Mouse (Mus musculus) forebrain, embryonic 10.5 days (tissue): ENCODE results near the gene Spout1. TPM values are rescaled to one million over a fixed set of nuclear protein-coding genes. Genes with fewer than 3 reads are reported as not detected.
A peak's percentile ranks its signal among the peaks of the same experiment; 100 is the strongest.
"Not testable (repeated sequence)": the region's sequence is repeated elsewhere in the genome, so short reads cannot be mapped to it uniquely, and the experiment has no call there.

ENCODE experiments used
- DNase-seq: peaks from one replicate; pipeline ENCODE4 v3.0.0-alpha.2; 2017; ENCODE audit warnings: low spot score; ENCODE audit errors: extremely low spot score
- H3K27ac ChIP-seq: fragments of 300-500 bp; sonication (generic); 2 replicates; pipeline ENCODE4 v1.5.1; 2016; ENCODE audit warnings: mild to moderate bottlenecking
- H3K27me3 ChIP-seq: fragments of 300-500 bp; sonication (generic); 2 replicates; pipeline ENCODE4 v1.6.1; 2016; ENCODE audit warnings: mild to moderate bottlenecking; ENCODE audit not compliant: poor library complexity, severe bottlenecking
- H3K36me3 ChIP-seq: fragments of 300-500 bp; sonication (generic); replicated peaks from 2 replicates; pipeline ENCODE4 v1.6.1; 2016; ENCODE audit warnings: mild to moderate bottlenecking, moderate library complexity
- H3K4me1 ChIP-seq: fragments of 300-500 bp; sonication (generic); 2 replicates; pipeline ENCODE4 v1.6.1; 2016
- H3K4me3 ChIP-seq: fragments of 300-500 bp; sonication (generic); 2 replicates; pipeline ENCODE4 v1.5.1; 2016; ENCODE audit warnings: mild to moderate bottlenecking, moderate library complexity
- H3K9me3 ChIP-seq: fragments of 300-500 bp; sonication (generic); 2 replicates; pipeline ENCODE4 v1.6.1; 2016; ENCODE audit warnings: mild to moderate bottlenecking, moderate library complexity
- WGBS: fragments of 180-500 bp; shearing (Covaris S2); methylation state at CpG from one replicate; pipeline ENCODE4 v1.1.7; 2016; 5-methylcytosine and 5-hydroxymethylcytosine counted together
- polyA plus RNA-seq: library from polyadenylated mRNA; unstranded; fragments of >200 nt; fragmentation: Nextera tagmentation; extraction: Ambion mirVana; gene quantifications from 2 replicates; pipeline ENCODE4 v1.2.1, GENCODE M21; 2016

The Spout1 gene
- polyA plus RNA-seq, 1 experiment from 2014 or later = 96.1 TPM

DNA sequence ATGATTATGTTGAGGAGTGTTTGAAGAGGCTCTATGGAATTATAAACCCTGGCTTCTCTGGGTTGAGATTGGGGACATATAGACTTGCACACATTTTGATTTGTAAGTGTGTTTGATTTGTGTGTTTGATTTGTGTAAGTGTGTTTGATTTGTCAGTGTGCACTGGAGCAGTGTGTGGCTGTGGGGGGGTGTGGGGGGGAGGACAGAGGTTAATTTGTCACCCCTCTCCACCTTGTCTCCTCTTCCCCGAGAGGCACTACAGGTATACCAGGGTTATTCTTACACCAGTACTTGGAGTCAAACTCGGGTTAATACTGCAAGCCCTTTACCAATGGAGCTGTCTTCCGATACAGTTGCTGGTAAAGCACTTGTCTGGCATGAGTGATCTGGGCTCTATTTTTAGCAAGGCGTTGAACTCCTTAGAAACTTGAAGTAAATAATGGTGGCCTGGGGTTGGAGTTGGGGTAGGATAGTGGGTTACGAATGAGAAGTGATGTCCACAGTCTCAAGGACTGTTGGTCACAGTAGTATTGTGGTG lies 22.2 kb upstream of the Spout1 start:
- Histone ChIP-seq H3K4me3 (no peak overlapping the region), H3K27ac (no peak overlapping the region), H3K9me3 (no peaks in the 10 kb centered on the region), H3K4me1 (peaks cover 6% of the 10 kb centered on the region), H3K27me3 (no peaks in the 10 kb centered on the region), H3K36me3 (no peaks in the 10 kb centered on the region)
- 92% methylated on average over 5 of the region's 5 CpGs for WGBS
- DNase-seq = no peak

DNA sequence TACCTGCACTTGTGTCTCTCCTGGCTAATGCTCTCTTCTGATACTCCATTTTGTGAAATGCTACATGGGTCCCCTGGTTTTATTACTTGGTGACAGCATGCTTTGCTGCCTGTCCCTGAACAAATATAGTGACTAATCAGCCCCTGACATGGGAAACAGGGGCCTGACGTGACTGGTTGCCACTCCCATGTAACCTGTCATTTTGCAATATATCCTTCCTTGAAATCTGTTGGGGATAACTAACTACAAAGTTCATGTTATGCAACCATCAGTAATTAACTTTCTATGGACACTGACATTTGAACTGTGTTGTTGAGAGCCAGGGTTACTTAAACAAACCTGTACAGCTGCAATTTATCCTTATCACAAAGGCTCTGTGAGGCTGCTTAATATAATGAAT lies 21.7 kb upstream of the Spout1 start:
- peaks cover 6% of the 10 kb centered on the region for H3K4me1 ChIP-seq
- no peaks in the 10 kb centered on the region for H3K27me3 ChIP-seq
- H3K4me3 ChIP-seq = no peak overlapping the region
- 88% methylated on average over 1 of the region's 1 CpGs for WGBS
- H3K27ac ChIP-seq = no peak overlapping the region
- no peak for DNase-seq
- no peaks in the 10 kb centered on the region for H3K9me3 ChIP-seq
- H3K36me3 ChIP-seq = no peaks in the 10 kb centered on the region

DNA sequence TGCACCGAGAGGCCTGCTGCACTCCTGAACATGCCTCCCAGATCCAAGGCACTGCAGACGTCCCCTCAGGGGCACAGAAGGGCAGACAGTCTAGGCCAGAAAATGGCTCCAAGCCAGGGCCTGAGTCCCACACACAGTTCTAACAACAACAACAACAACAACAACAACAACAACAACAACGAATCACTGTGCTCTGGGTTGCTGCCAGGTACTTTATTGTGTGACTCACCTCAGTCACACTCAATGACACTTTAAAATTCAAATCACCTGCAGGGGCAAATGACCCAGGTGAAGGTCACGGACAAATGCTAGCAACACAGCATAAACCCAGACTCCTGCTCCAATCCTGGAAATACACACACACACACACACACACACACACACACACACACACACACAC lies 19.8 kb upstream of the Spout1 start:
- Histone ChIP-seq H3K4me3 (no peak overlapping the region), H3K27me3 (no peaks in the 10 kb centered on the region), H3K27ac (no peak overlapping the region), H3K36me3 (no peaks in the 10 kb centered on the region), H3K9me3 (no peaks in the 10 kb centered on the region), H3K4me1 (0 out of 2 replicates have a peak, but pooled peaks cover 3% of the 10 kb centered on the region)
- 71% methylated on average over 4 of the region's 4 CpGs for WGBS
- DNase-seq = no peak

DNA sequence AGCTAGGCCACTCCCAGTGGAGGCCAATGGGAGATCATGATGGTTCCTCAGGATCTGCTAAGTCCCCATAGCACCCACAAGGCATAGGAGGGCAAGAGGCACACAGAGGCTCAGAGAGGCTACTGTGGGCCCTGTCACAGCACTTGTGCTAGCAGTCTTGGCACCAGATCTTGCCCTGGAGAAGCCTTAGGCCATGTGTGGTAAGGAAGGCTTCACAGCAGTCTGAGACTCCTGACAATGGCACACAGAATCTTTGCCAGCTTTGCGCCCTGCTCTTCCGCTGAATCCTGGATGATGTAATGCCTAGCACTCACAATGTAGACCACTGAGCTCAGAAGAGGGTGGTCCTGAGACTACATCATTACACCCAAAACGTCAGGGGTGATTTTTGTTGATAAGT lies 16.4 kb upstream of the Spout1 start:
- Histone ChIP-seq H3K36me3 (no peaks in the 10 kb centered on the region), H3K27me3 (no peaks in the 10 kb centered on the region), H3K4me1 (0 out of 2 replicates have a peak, but pooled peaks cover 3% of the 10 kb centered on the region), H3K27ac (peak overlapping the region; percentile 13; the same call in 1 of the 2 replicates), H3K9me3 (no peaks in the 10 kb centered on the region), H3K4me3 (no peak overlapping the region)
- no peak for DNase-seq
- WGBS = 82% methylated on average over 3 of the region's 3 CpGs

DNA sequence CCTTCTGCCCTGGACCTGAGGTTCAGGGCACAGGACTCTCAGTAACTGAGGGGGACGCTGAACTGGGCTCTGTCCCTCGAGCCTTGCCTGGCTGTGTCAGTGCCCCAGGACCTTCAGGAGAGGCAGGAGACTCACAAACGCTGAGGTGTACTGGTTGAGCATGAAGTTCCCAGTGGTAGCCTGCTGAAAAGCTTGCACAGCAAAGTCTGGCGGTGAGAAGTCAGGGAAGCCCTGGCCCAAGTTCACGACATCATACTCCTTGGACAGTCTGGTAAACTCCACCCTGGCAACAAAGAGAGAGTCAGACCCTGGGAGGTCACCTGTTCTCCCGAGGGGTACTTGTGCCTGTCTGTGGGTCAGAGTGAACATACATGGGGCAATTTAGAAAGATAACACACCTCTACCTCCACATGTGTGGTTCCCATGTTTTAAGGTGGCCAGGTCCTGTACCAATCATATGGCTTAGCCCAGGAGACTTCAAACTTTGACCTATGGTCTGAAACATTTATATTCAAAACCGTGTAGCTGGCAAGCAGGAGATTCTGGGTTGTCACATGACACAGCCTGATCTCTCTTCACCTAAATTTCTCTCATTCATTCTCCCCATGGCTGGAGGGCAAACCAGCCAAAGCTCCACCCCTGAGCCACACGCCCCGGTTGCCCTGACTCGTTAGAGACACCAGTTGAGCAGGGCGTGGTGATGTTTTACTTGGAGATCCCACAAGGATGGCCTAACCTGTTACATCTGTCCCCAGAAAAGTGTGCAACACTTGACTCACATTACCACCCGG lies 13.7 kb upstream of the Spout1 start:
- 88% methylated on average over 12 of the region's 12 CpGs for WGBS
- Histone ChIP-seq H3K36me3 (no peaks in the 10 kb centered on the region), H3K4me1 (0 out of 2 replicates have a peak, but pooled peaks cover 3% of the 10 kb centered on the region), H3K9me3 (no peaks in the 10 kb centered on the region), H3K27ac (no peak overlapping the region), H3K27me3 (no peaks in the 10 kb centered on the region), H3K4me3 (no peak overlapping the region)
- DNase-seq = no peak

DNA sequence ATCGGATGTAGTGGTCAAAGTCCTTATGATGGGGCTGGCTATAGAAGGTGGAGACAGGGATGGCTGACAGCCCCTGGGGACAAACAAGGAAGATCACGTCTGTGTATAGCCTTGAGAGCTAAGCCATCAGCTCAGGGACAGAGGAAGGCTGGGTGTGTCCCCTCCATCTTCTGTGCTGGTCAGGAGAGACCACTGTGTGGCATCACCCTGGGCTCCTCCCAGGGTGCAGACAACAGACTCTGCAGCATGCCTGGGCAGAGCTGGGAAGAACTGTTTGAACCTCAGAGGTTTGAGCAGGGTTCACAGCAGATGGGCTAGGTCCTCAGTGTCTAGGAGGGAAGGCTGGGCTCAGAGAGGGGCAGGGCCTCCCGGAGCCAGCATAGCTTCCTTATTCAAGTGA lies 7.4 kb upstream of the Spout1 start:
- DNase-seq = no peak
- 91% methylated on average over 3 of the region's 3 CpGs for WGBS
- Histone ChIP-seq H3K4me3 (no peak overlapping the region), H3K27me3 (no peaks in the 10 kb centered on the region), H3K27ac (peak overlapping the region; percentile 20), H3K9me3 (peaks cover 6% of the 10 kb centered on the region; the same call in 1 of the 2 replicates), H3K36me3 (peaks cover 10% of the 10 kb centered on the region), H3K4me1 (peaks cover 5% of the 10 kb centered on the region; the same call in 1 of the 2 replicates)

DNA sequence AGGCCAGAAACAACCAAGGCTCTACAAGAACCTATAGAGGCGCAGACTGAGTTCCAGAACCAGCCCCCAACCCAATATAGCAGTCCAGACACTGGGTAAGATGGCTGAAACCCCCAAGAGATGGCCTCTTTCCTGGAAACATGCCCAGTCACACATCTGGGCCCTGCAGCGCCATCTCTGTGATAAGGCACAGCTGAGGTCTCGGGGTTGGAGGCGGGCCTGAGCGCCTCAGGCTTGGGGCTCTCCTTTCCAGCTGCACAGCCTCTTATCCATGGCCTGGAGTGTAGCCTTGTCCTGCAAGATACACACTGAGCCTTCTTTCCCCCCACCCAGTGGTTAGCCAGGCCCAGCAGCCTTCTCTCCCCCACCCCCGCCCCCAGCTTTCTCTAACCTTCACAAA lies 7.0 kb upstream of the Spout1 start:
- 88% methylated on average over 6 of the region's 6 CpGs for WGBS
- Histone ChIP-seq H3K4me1 (peaks cover 5% of the 10 kb centered on the region; the same call in 1 of the 2 replicates), H3K4me3 (no peak overlapping the region), H3K36me3 (peaks cover 10% of the 10 kb centered on the region), H3K9me3 (peaks cover 6% of the 10 kb centered on the region; the same call in 1 of the 2 replicates), H3K27ac (peak overlapping the region; percentile 20; the same call in 1 of the 2 replicates), H3K27me3 (no peaks in the 10 kb centered on the region)
- no peak for DNase-seq

DNA sequence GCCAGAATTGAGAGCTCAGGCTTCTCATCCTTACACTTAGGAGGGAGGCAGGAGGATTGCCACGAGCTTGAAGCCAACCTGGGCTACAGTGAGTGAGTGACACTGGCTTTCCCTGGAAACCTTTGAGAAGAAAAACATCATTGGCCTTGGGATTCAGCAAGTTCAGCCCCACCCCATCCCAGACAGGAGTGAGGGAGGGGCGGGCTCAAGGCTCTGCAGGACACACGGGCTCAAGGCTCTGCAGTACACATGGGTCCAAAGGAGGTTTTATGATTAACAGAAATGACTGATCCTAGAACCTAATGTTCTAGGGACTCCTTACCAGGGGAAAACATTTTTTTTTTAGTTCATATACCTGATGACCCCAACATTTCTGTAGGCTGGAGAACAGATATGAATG lies 5.5 kb upstream of the Spout1 start:
- DNase-seq = no peak
- H3K9me3 ChIP-seq = peaks cover 6% of the 10 kb centered on the region; the same call in 1 of the 2 replicates
- no peaks in the 10 kb centered on the region for H3K27me3 ChIP-seq
- 76% methylated on average over 3 of the region's 3 CpGs for WGBS
- no peak overlapping the region for H3K27ac ChIP-seq
- peaks cover 10% of the 10 kb centered on the region for H3K36me3 ChIP-seq
- peaks cover 6% of the 10 kb centered on the region; the same call in 1 of the 2 replicates for H3K4me1 ChIP-seq
- H3K4me3 ChIP-seq = no peak overlapping the region

DNA sequence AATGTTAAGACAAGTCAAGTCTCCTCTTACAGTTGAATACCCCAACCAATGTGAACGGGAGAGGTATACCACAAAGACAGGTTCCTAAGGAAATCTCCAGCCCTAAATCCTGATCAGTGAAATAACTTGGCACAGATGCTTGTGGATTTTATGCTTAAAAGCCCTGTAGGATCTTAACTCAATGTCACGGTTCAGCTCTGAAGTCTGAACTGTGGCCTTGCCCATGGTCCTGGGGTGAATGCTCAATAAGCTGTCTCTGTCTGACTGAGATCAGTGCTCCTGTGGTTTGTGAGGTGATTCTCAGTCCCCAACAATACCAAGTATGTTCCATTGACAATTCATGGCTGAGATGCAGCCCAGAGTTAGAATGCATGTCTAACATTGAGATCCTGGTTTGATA lies 4.2 kb upstream of the Spout1 start:
- no peak overlapping the region for H3K4me3 ChIP-seq
- no peak for DNase-seq
- H3K9me3 ChIP-seq = peaks cover 6% of the 10 kb centered on the region; the same call in 1 of the 2 replicates
- no peaks in the 10 kb centered on the region for H3K27me3 ChIP-seq
- H3K4me1 ChIP-seq = peaks cover 15% of the 10 kb centered on the region
- peaks cover 10% of the 10 kb centered on the region for H3K36me3 ChIP-seq
- 89% methylated on average over 2 of the region's 2 CpGs for WGBS
- H3K27ac ChIP-seq = no peak overlapping the region

DNA sequence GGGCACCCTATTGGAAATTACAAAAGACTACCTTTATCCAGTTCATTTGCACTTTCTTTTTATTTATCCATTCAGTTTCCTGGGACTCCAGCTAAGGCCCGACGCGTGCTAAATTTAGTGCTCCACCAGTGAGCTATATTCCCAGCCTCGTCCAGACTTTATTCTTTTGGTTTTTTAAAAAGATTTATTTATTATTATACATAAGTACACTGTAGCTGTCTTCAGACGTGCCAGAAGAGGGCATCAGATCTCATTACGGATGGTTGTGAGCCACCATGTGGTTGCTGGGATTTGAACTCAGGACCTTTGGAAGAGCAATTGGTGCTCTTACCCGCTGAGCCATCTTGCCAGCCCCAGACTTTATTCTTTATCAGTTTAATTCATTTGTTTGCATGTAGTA lies 452 bp upstream of the Spout1 start:
- DNase-seq, H3K9me3 ChIP-seq, H3K27me3 ChIP-seq: not testable (repeated sequence)
- 61% methylated on average over 7 of the region's 7 CpGs for WGBS
- Histone ChIP-seq H3K36me3 (peaks cover 37% of the 10 kb centered on the region), H3K4me1 (peaks cover 18% of the 10 kb centered on the region), H3K4me3 (peak overlapping the region; percentile 61), H3K27ac (peak overlapping the region; percentile 80)

DNA sequence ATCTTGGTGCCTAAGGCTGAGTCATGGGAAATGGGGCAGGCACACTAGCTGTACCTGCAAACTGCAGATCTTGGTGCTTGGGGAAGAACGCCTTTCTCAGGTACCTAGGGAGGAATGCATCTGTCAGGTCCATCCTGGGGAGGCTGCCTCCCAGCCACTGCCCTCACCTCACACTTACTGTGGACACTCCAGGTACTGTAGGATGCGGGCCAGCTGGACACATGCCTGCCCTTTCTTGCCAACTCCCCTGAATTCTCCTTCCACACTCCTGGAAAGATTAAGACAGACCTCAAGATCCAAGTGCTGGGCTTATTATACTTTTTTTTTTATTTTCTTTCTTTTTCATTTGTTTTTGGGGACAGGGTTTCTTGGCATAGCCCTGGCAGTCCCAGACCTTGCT lies 1.7 kb downstream of the Spout1 start:
- 96% methylated on average over 2 of the region's 2 CpGs for WGBS
- H3K27ac ChIP-seq = no peak overlapping the region
- H3K4me1 ChIP-seq = peaks cover 30% of the 10 kb centered on the region
- H3K9me3 ChIP-seq = peaks cover 8% of the 10 kb centered on the region; the same call in 1 of the 2 replicates
- H3K36me3 ChIP-seq = peaks cover 55% of the 10 kb centered on the region
- no peak for DNase-seq
- H3K27me3 ChIP-seq = peaks cover 11% of the 10 kb centered on the region
- H3K4me3 ChIP-seq = peak overlapping the region; percentile 61; the same call in 1 of the 2 replicates

DNA sequence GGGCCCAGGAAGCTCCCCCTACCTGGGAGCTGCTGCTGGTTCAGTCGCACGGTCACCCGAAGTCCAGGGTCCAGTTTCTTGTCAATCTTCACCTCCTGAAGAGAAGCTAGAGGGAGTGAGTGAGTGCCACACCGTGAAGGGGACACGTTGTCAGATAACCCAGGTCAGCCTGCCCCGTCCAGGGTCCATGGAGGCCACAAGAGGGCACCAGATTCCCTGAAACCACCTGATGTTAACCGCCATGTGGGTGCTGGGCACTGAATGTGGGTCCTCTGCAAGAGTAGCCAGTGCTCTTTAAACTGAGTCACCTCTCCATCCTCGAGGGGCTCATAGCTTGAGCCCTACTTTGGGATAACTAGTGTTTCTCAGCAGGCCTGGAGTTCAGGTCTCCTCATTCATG lies 2.4 kb downstream of the Spout1 start:
- no peak overlapping the region for H3K27ac ChIP-seq

More for the DNA sequence above, 2.4 kb downstream of the Spout1 start:
- Histone ChIP-seq H3K27me3 (peaks cover 11% of the 10 kb centered on the region), H3K4me3 (0 out of 2 replicates have a peak overlapping the region, but pooled peaks have one; percentile 5), H3K4me1 (peaks cover 37% of the 10 kb centered on the region), H3K9me3 (peaks cover 8% of the 10 kb centered on the region; the same call in 1 of the 2 replicates), H3K36me3 (peaks cover 55% of the 10 kb centered on the region)
- DNase-seq = no peak
- WGBS = 88% methylated on average over 8 of the region's 8 CpGs
